Comparison of ENCODE assay signal across 7 mouse cellular contexts in genomic region chr5:21424614-21425602, GRCm38 (mm10). TPM values are rescaled to one million over a fixed set of nuclear protein-coding genes. Genes with fewer than 3 reads are reported as not detected.
DNase-seq lines count a peak whose midpoint lies in the region; ATAC-seq lines count a peak whose summit lies in the region.

Ccdc146 (minus strand) TSS chr5:21424677.
Fam185a (plus strand) TSS chr5:21424958.

- H3K27me3 ChIP-seq in embryonic facial prominence, embryonic 11.5 days (ENCODE audit: control insufficient read depth, insufficient read depth, low read length), result no peaks in the 10 kb centered on the region
- H3K27me3 ChIP-seq in limb, embryonic 10.5 days (ENCODE audit: low read depth, poor library complexity, severe bottlenecking), result no peaks in the 10 kb centered on the region
- H3K27me3 ChIP-seq in midbrain, embryonic 13.5 days, result peaks cover 12% of the 10 kb centered on the region

- H3K9ac ChIP-seq in embryonic facial prominence, embryonic 11.5 days (replicated peaks; ENCODE audit: low read length), result peak within 1 kb of the TSS; percentile 73
- peak within 1 kb of the TSS; percentile 77 for H3K9ac ChIP-seq in midbrain, embryonic 13.5 days (replicated peaks)

- H3K36me3 ChIP-seq in embryonic facial prominence, embryonic 11.5 days (replicated peaks; ENCODE audit: control insufficient read depth, insufficient read depth, low read depth, low read length), result no peaks in the 10 kb centered on the region
- no peaks in the 10 kb centered on the region for H3K36me3 ChIP-seq in limb, embryonic 10.5 days
- H3K36me3 ChIP-seq in midbrain, embryonic 13.5 days, result no peaks in the 10 kb centered on the region

- ATAC-seq in embryonic facial prominence, embryonic 11.5 days (replicated peaks; ENCODE audit: insufficient number of reproducible peaks, low FRiP score, low TSS enrichment, low read depth), result peak; percentile 100
- ATAC-seq in granulocyte monocyte progenitor cell, adult 5-6 weeks (replicated peaks; ENCODE audit: poor library complexity, severe bottlenecking), result peak; percentile 98
- peak; percentile 100 for ATAC-seq in midbrain, embryonic 13.5 days

- under 1% methylated on average over 68 of the region's 68 CpGs for WGBS in embryonic facial prominence, embryonic 11.5 days
- WGBS in limb, embryonic 10.5 days, result under 1% methylated on average over 68 of the region's 68 CpGs
- WGBS in midbrain, embryonic 13.5 days, result under 1% methylated on average over 68 of the region's 68 CpGs

- H3K9me3 ChIP-seq in embryonic facial prominence, embryonic 11.5 days (replicated peaks; ENCODE audit: control insufficient read depth, low read length), result no peaks in the 10 kb centered on the region
- H3K9me3 ChIP-seq in limb, embryonic 10.5 days (replicated peaks), result no peaks in the 10 kb centered on the region
- no peaks in the 10 kb centered on the region for H3K9me3 ChIP-seq in midbrain, embryonic 13.5 days

- no peaks in the 10 kb centered on the region for H3K4me1 ChIP-seq in embryonic facial prominence, embryonic 11.5 days (ENCODE audit: control insufficient read depth, insufficient read depth, low read length)
- H3K4me1 ChIP-seq in limb, embryonic 10.5 days, result peaks cover 20% of the 10 kb centered on the region
- H3K4me1 ChIP-seq in midbrain, embryonic 13.5 days (replicated peaks), result peaks cover 13% of the 10 kb centered on the region

- DNase-seq in adrenal gland, postnatal 14 days, result peak; percentile 94
- DNase-seq in embryonic facial prominence, embryonic 11.5 days (ENCODE audit: low spot score), result peak; percentile 99
- DNase-seq in kidney, adult 11 months, result peak; percentile 98
- DNase-seq in limb, embryonic 10.5 days (ENCODE audit: low spot score), result peak; percentile 75
- peak; percentile 78 for DNase-seq in spleen, adult 12 weeks (ENCODE audit: low spot score)

- H3K27ac ChIP-seq in embryonic facial prominence, embryonic 11.5 days (replicated peaks; ENCODE audit: low read depth, low read length), result no peak within 1 kb of the TSS
- peak within 1 kb of the TSS; percentile 89 for H3K27ac ChIP-seq in limb, embryonic 10.5 days
- H3K27ac ChIP-seq in midbrain, embryonic 13.5 days, result no peak within 1 kb of the TSS

- H3K4me3 ChIP-seq in embryonic facial prominence, embryonic 11.5 days (ENCODE audit: low read depth, low read length), result peak within 1 kb of the TSS; percentile 80
- peak within 1 kb of the TSS; percentile 90 for H3K4me3 ChIP-seq in limb, embryonic 10.5 days
- H3K4me3 ChIP-seq in midbrain, embryonic 13.5 days (replicated peaks), result peak within 1 kb of the TSS; percentile 71

- H3K4me2 ChIP-seq in embryonic facial prominence, embryonic 11.5 days (ENCODE audit: low read depth, low read length), result peak within 1 kb of the TSS; percentile 93
- H3K4me2 ChIP-seq in midbrain, embryonic 13.5 days (replicated peaks), result peak within 1 kb of the TSS; percentile 98

RNA-seq across cellular contexts. Expression of gene Ccdc146, which starts in this region (rescaled TPM):
- 0.26 TPM in 1 of 2 replicates, not detected in the other for total RNA-seq in adrenal gland, postnatal 14 days (2021)
- polyA plus RNA-seq in embryonic facial prominence, embryonic 11.5 days (2014; fragmentation: Nextera tagmentation; extraction: Ambion mirVana), result 0.45 TPM in 1 of 2 replicates, not detected in the other
- not detected in 2 replicates for total RNA-seq in granulocyte monocyte progenitor cell, adult 5-6 weeks (2014; fragmentation: Nextera tagmentation)
- 0.43 and 5.2 TPM in 2 replicates for total RNA-seq in granulocyte monocyte progenitor cell, adult 5-6 weeks (2017)
- not detected in 2 replicates for polyA plus RNA-seq in limb, embryonic 10.5 days (2016; fragmentation: Nextera tagmentation; extraction: Ambion mirVana)
- polyA plus RNA-seq in midbrain, embryonic 13.5 days (2015; fragmentation: Nextera tagmentation; extraction: Ambion mirVana), result 0.22 and 0.62 TPM in 2 replicates

RNA-seq across cellular contexts. Expression of gene Fam185a, which starts in this region (rescaled TPM):
- 12.0 and 13.8 TPM in 2 replicates for total RNA-seq in adrenal gland, postnatal 14 days (2021)
- polyA plus RNA-seq in embryonic facial prominence, embryonic 11.5 days (2014; fragmentation: Nextera tagmentation; extraction: Ambion mirVana), result 5.9 and 6.9 TPM in 2 replicates
- total RNA-seq in granulocyte monocyte progenitor cell, adult 5-6 weeks (2014; fragmentation: Nextera tagmentation), result 6.7 and 10.9 TPM in 2 replicates
- 7.4 and 13.1 TPM in 2 replicates for total RNA-seq in granulocyte monocyte progenitor cell, adult 5-6 weeks (2017)
- 6.9 and 8.1 TPM in 2 replicates for polyA plus RNA-seq in limb, embryonic 10.5 days (2016; fragmentation: Nextera tagmentation; extraction: Ambion mirVana)
- polyA plus RNA-seq in midbrain, embryonic 13.5 days (2015; fragmentation: Nextera tagmentation; extraction: Ambion mirVana), result 4.7 and 5.0 TPM in 2 replicates
